Mouse (Mus musculus): ENCODE data around the gene Fmnl3. TPM values are rescaled to one million over a fixed set of nuclear protein-coding genes. Genes with fewer than 3 reads are reported as not detected.
"Not testable (repeated sequence)": the region's sequence is repeated elsewhere in the genome, so short reads cannot be mapped to it uniquely, and the experiment has no call there.

The Fmnl3 gene
- total RNA-seq, 2 experiments from 2014 or later = 9.0 to 9.7 TPM

- DNase-seq (ENCODE audit: low spot score in 2 of 2) = no peak
- TF ChIP-seq CTCF (conservative IDR thresholded peaks at IDR 0.05) = no peak
- Histone ChIP-seq H3K4me3 (no peak overlapping the region), H3K27ac (no peak overlapping the region)
These were observed 27.3 kb upstream of the Fmnl3 start for GRCm38 (mm10) chr15:99397622-99398021.

- no peak for DNase-seq (ENCODE audit: low spot score in 2 of 2)
- no peak overlapping the region for H3K27ac ChIP-seq
- no peak overlapping the region for H3K4me3 ChIP-seq
- TF ChIP-seq CTCF (conservative IDR thresholded peaks at IDR 0.05) = no peak
These were observed 26.6 kb upstream of the Fmnl3 start for GRCm38 (mm10) chr15:99396875-99397274.

DNA sequence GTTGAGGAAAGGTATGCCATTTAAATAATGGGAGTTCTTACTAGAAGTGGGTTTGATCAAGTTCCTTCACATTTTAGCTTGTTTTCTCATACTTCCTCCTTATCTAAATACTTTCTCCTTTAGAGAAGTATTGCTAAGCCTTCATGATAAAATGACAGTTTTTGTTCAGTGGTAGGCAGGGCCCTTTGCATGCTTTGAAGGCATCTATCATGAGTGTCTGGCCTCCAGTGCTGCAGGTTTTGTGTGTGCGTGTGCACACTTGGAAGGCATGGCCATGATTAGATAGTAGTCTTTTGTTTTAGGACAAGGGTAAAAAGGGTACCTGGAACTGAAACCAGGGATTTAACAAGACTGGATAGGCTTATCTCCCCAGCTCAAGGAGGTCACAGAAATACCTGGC, 26.2 kb upstream of the Fmnl3 start:
- Histone ChIP-seq H3K27ac (no peak overlapping the region), H3K4me3 (no peak overlapping the region; the same call in 1 of the 2 replicates)
- no peak for DNase-seq (ENCODE audit: low spot score in 2 of 2)
- TF ChIP-seq CTCF (conservative IDR thresholded peaks at IDR 0.05) = no peak

DNA sequence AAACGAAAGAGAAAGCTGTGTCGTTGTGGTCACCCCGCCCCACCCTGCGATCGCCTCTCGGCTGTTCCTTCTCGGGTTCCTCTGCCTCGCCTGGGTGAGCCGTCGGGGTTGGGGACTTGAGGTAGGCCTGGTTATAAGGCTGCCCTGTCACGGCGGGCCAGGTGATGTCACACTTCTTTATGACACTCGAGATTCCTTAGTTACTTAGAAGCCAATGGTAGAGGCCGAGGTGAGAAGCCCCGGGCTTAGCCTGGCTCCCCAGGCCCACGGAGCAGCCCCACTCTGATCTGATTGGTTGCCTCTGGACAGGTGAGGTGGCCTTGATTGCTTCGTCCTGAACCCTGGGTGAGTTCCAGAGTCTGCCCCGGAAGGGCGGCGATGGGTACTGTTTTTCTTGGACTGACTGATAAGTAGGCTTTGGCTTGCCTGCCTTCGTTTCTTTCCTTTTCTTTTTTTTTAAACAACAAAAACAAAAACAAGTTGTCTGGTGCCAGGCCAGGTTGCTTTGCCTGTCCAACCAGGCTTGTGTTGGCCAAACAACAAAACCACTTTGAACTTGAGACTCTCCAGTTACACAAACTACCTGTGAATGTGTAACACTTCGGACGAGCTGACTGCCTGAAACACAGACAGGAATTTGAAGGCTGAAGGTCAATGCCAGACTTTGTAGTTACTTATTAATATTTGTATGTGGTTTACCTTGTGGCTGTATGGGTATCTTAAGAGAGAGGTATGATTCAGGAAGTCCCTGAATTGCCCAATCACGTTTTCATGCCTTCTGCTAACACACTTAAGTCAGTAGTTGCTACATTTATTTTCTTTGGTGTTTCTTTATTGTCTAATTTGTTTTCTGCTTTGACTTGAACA, 23.3 kb upstream of the Fmnl3 start:
- Histone ChIP-seq H3K4me3 (peak overlapping the region; percentile 87), H3K27ac (peak overlapping the region; percentile 99)
- no peak for DNase-seq (ENCODE audit: low spot score in 2 of 2)
- TF ChIP-seq CTCF (conservative IDR thresholded peaks at IDR 0.05) = no peak

DNA sequence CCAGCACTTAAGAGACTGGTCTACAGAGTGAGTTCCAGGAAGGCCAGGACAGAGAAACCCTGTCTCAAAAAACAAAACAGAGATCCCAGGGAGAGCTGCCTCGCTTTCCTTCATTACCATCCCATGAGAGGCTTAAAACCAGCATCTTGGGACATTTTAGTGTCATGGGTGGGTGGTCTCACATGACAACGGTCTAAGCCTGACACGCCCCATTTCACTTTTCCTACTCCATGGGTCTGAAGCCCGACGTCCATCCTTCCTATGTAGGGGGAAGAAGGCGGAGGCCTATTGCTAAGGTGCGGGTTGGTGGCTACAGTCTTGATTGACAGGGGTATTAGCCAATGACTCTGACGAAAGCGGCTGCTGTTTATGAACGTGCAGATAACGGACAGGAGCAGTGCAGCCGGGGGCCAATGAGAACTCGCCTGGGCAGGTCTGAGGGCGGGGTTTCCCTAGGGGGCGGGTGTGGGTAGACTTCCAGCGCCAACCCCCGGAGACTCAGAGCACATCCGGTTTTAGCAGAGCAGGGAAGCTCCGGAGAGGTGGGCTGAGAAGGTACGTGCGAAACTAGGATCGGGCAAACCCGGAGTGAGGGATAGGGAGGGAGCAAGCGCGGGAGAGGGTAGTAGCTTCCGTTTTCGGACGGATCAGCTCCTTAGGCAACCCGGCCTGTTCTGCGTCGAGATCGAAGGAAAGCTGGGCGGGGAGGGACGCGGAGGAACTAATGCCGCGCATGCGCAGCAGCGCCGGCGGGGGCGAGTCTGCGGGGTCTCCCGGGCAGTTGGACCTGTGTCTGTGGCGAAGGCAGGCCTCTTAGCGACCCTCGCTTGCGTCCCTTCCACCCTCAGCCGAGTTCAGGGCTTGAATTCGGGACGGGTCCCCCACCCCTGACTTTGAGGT, 22.5 kb upstream of the Fmnl3 start, which contains the start of gene Tmbim6:
Tmbim6 (plus strand) TSS at position 397 of the 900 bp plus-strand sequence.
- peak; percentile 99 to 100 for DNase-seq (ENCODE audit: low spot score in 2 of 2)
- no peak; the same call in 1 of the 2 replicates for TF ChIP-seq CTCF (conservative IDR thresholded peaks at IDR 0.05)
- peak within 1 kb of the TSS; percentile 99 for H3K27ac ChIP-seq
- H3K4me3 ChIP-seq = peak within 1 kb of the TSS; percentile 87

DNA sequence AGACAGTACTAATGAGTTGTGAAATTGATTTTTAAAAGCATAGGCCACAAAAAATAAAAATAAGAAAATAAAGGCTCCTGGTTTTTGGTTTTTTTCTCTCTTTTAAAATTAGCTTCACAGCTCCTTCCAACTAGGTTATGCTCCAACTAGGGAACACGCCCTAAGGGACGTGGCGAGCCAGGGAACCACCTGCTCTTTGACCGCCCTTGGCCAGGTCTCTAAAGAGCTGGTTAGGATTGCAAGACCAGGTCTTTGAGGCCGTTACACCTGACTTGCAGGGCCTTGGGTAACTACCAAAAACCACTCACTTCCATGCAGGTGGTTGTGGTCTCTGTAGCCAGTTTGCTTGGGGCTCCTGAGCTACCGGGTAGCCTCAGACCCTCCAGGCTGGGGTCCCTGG, 21.7 kb upstream of the Fmnl3 start:
- peak overlapping the region; percentile 87 for H3K4me3 ChIP-seq
- peak overlapping the region; percentile 77 for H3K27ac ChIP-seq
- TF ChIP-seq CTCF (conservative IDR thresholded peaks at IDR 0.05) = no peak
- DNase-seq (ENCODE audit: low spot score in 2 of 2) = no peak

GRCm38 (mm10) chr15:99390472-99391401, 20.5 kb upstream of the Fmnl3 start:
- no peak overlapping the region for H3K27ac ChIP-seq
- no peak overlapping the region for H3K4me3 ChIP-seq
- DNase-seq (ENCODE audit: low spot score in 2 of 2) = no peak
- no peak for TF ChIP-seq CTCF (conservative IDR thresholded peaks at IDR 0.05)

DNA sequence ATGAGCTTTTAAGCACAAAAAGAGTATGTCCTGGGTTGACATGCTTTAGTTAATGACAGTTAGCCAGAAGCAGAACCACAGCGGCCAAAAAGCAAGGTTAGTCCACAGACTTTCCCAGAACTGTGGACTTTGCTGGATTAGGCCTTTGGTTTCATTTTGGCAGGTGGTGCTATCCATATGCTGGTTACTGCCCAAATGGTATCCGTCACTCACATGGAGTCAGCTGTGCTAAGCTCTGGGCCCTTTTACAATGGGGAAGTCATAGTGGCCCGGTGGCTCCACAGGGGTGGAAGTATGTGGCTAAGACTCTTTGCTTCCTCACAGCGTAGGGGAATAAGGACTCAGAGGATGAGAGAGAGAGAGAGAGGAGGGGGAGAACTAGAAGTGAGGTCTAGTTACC, 17.7 kb upstream of the Fmnl3 start:
- DNase-seq (ENCODE audit: low spot score in 2 of 2) = no peak
- H3K27ac ChIP-seq = no peak overlapping the region
- no peak overlapping the region for H3K4me3 ChIP-seq
- TF ChIP-seq CTCF (conservative IDR thresholded peaks at IDR 0.05) = no peak

DNA sequence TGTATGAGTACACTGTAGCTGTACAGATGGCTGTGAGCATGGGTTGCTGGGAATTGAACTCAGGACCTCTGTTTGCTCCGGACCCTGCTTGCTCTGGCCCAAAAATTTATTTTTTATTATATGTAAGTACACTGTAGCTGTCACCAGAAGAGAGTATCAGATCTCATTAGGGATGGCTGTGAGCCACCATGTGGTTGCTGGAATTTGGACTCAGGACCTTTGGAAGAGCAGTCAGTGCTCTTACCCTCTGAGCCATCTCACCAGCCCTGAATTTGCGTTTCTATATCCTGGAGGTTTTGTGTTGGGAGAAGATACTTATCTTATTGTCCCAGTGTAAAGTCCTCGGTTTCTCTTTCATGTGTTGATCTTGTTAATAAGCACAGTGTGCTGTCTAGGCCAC, 16.5 kb upstream of the Fmnl3 start:
- no peak overlapping the region for H3K4me3 ChIP-seq
- no peak overlapping the region for H3K27ac ChIP-seq
- no peak for DNase-seq (ENCODE audit: low spot score in 2 of 2)
- no peak for TF ChIP-seq CTCF (conservative IDR thresholded peaks at IDR 0.05)

DNA sequence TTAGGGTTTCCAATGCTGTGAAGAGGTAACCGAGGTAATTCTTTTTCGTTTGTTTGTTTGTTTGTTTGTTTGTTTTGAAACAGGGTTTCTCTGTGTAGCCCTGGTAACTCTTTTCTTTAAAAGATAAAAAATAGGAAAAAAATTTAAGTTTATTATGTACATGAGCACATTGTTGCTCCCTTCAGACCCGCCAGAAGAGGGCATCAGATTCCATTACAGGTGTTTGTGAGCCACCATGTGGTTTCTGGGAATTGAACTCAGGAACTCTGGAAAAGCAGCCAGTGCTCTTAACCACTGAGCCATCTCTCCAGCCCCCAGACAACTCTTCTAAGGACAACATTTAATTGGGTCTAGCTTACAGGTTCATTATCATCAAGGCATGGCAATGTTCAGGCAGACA, 15.8 kb upstream of the Fmnl3 start:
- peak; percentile 62 for TF ChIP-seq CTCF (conservative IDR thresholded peaks at IDR 0.05)
- not testable (repeated sequence) for DNase-seq (ENCODE audit: low spot score in 2 of 2); H3K27ac ChIP-seq; H3K4me3 ChIP-seq

GRCm38 (mm10) chr15:99384071-99384470, 13.8 kb upstream of the Fmnl3 start:
- Histone ChIP-seq H3K27ac (no peak overlapping the region), H3K4me3 (no peak overlapping the region)
- TF ChIP-seq CTCF (conservative IDR thresholded peaks at IDR 0.05) = no peak
- DNase-seq (ENCODE audit: low spot score in 2 of 2) = no peak

- no peak for TF ChIP-seq CTCF (conservative IDR thresholded peaks at IDR 0.05)
- no peak overlapping the region for H3K27ac ChIP-seq
- no peak overlapping the region for H3K4me3 ChIP-seq
- DNase-seq (ENCODE audit: low spot score in 2 of 2) = no peak
These were observed 12.6 kb upstream of the Fmnl3 start for GRCm38 (mm10) chr15:99382893-99383292.

All from layer of hippocampus, adult 2 months (tissue).